Mouse (Mus musculus): ENCODE results near the gene Armc12. TPM values are rescaled to one million over a fixed set of nuclear protein-coding genes. Genes with fewer than 3 reads are reported as not detected.

The Armc12 gene
- polyA plus RNA-seq, 1 experiment = not detected

DNA sequence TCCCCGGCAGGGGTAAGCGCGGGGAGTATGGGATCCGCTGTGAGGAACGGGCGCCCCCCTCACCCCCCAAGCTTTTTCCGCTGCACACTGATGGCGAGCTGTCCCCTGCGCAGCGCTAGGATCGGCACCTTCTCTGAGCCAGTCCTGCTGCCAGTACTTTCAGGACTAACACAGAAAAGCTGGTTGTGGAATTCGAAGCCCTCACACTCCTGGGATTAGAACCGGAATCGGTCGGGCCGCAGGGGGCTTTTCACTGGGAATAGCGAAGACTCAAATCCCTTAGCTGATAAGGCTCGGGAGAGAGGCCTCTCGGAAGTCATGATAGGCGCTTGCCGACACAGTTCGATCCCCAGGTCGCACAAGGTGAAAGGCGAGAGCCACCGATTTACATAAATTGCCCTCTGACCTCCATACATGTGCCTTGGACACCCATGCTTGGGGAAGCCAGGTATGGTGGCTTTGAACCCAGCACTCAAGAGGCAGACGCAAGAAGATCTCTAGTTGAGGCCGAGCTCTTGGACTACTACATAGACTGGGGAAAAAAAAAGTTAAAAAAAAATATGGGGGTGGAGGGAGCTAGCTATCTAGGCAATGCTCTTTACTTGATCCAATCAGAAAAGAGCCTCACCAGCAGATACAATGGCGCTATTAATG, 7.1 kb upstream of the Armc12 start:
- Histone ChIP-seq H3K4me3 (ENCODE audit: low read depth, low read length) (peak overlapping the region; percentile 91), H3K9ac (ENCODE audit: low read depth, poor library complexity, severe bottlenecking) (peak overlapping the region; percentile 80), H3K27ac (ENCODE audit: insufficient read depth, low read length) (peak overlapping the region; percentile 42), H3K9me3 (replicated peaks; ENCODE audit: control insufficient read depth, insufficient read depth, low read length, poor library complexity, severe bottlenecking) (no peaks in the 10 kb centered on the region), H3K27me3 (ENCODE audit: control insufficient read depth, insufficient read depth, low read length, poor library complexity, severe bottlenecking) (no peaks in the 10 kb centered on the region), H3K4me1 (ENCODE audit: control insufficient read depth, insufficient read depth, low read length) (peaks cover 6% of the 10 kb centered on the region), H3K36me3 (ENCODE audit: control insufficient read depth, insufficient read depth, low read length, poor library complexity, severe bottlenecking) (no peaks in the 10 kb centered on the region)
- TF ChIP-seq EP300 (IDR thresholded peaks at IDR 0.05; ENCODE audit: insufficient read depth, low read depth, low read length) (no peak), CTCF (IDR thresholded peaks at IDR 0.05; ENCODE audit: low read depth, low read length) (no peak), POLR2A (IDR thresholded peaks at IDR 0.05; ENCODE audit: insufficient read depth, low read length) (no peak)

- H3K4me3 ChIP-seq (ENCODE audit: low read depth, low read length) = peak overlapping the region; percentile 59
These were observed 6.5 kb upstream of the Armc12 start for GRCm38 (mm10) chr17:28524009-28524695.

GRCm38 (mm10) chr17:28524831-28525430, 5.7 kb upstream of the Armc12 start:
- no peak for TF ChIP-seq CTCF (IDR thresholded peaks at IDR 0.05; ENCODE audit: low read depth, low read length)
- TF ChIP-seq EP300 (IDR thresholded peaks at IDR 0.05; ENCODE audit: insufficient read depth, low read depth, low read length) = no peak
- no peak for TF ChIP-seq POLR2A (IDR thresholded peaks at IDR 0.05; ENCODE audit: insufficient read depth, low read length)
- Histone ChIP-seq H3K36me3 (ENCODE audit: control insufficient read depth, insufficient read depth, low read length, poor library complexity, severe bottlenecking) (no peaks in the 10 kb centered on the region), H3K9ac (ENCODE audit: low read depth, poor library complexity, severe bottlenecking) (no peak overlapping the region), H3K9me3 (replicated peaks; ENCODE audit: control insufficient read depth, insufficient read depth, low read length, poor library complexity, severe bottlenecking) (no peaks in the 10 kb centered on the region), H3K4me1 (ENCODE audit: control insufficient read depth, insufficient read depth, low read length) (peaks cover 4% of the 10 kb centered on the region), H3K27me3 (ENCODE audit: control insufficient read depth, insufficient read depth, low read length, poor library complexity, severe bottlenecking) (no peaks in the 10 kb centered on the region), H3K27ac (ENCODE audit: insufficient read depth, low read length) (no peak overlapping the region), H3K4me3 (ENCODE audit: low read depth, low read length) (no peak overlapping the region)

More at GRCm38 (mm10) chr17:28524009-28524695, 6.5 kb upstream of the Armc12 start:
- TF ChIP-seq CTCF (IDR thresholded peaks at IDR 0.05; ENCODE audit: low read depth, low read length) (no peak), POLR2A (IDR thresholded peaks at IDR 0.05; ENCODE audit: insufficient read depth, low read length) (no peak), EP300 (IDR thresholded peaks at IDR 0.05; ENCODE audit: insufficient read depth, low read depth, low read length) (no peak)
- peak overlapping the region; percentile 80 for H3K9ac ChIP-seq (ENCODE audit: low read depth, poor library complexity, severe bottlenecking)
- peak overlapping the region; percentile 42; the same call in 1 of the 2 replicates for H3K27ac ChIP-seq (ENCODE audit: insufficient read depth, low read length)
- H3K4me1 ChIP-seq (ENCODE audit: control insufficient read depth, insufficient read depth, low read length) = peaks cover 4% of the 10 kb centered on the region
- no peaks in the 10 kb centered on the region for H3K27me3 ChIP-seq (ENCODE audit: control insufficient read depth, insufficient read depth, low read length, poor library complexity, severe bottlenecking)
- no peaks in the 10 kb centered on the region for H3K9me3 ChIP-seq (replicated peaks; ENCODE audit: control insufficient read depth, insufficient read depth, low read length, poor library complexity, severe bottlenecking)
- H3K36me3 ChIP-seq (ENCODE audit: control insufficient read depth, insufficient read depth, low read length, poor library complexity, severe bottlenecking) = no peaks in the 10 kb centered on the region

- no peaks in the 10 kb centered on the region for H3K27me3 ChIP-seq (ENCODE audit: control insufficient read depth, insufficient read depth, low read length, poor library complexity, severe bottlenecking)
- no peak overlapping the region for H3K4me3 ChIP-seq (ENCODE audit: low read depth, low read length)
These were observed 3.2 kb upstream of the Armc12 start for GRCm38 (mm10) chr17:28527184-28528042.

DNA sequence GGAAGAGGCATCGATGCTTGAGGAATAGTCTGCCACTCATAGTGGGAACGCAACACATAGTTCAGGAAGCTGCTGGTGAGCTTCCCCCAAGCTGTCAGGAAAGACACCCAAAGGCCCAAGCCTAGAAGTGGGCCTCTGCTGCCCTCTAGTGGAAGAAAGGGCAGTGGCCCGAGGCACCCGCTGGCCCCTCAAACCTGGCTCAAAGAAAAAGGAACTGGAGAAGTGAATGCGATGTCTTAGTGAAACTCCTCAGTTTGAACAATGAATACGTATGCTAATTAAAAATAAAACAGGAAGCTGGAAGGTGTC, 2.6 kb upstream of the Armc12 start:
- H3K36me3 ChIP-seq (ENCODE audit: control insufficient read depth, insufficient read depth, low read length, poor library complexity, severe bottlenecking) = no peaks in the 10 kb centered on the region
- no peaks in the 10 kb centered on the region for H3K9me3 ChIP-seq (replicated peaks; ENCODE audit: control insufficient read depth, insufficient read depth, low read length, poor library complexity, severe bottlenecking)
- peaks cover 4% of the 10 kb centered on the region for H3K4me1 ChIP-seq (ENCODE audit: control insufficient read depth, insufficient read depth, low read length)
- H3K9ac ChIP-seq (ENCODE audit: low read depth, poor library complexity, severe bottlenecking) = no peak overlapping the region
- TF ChIP-seq EP300 (IDR thresholded peaks at IDR 0.05; ENCODE audit: insufficient read depth, low read depth, low read length) = no peak
- no peak for TF ChIP-seq POLR2A (IDR thresholded peaks at IDR 0.05; ENCODE audit: insufficient read depth, low read length)
- TF ChIP-seq CTCF (IDR thresholded peaks at IDR 0.05; ENCODE audit: low read depth, low read length) = peak; percentile 97
- no peak overlapping the region for H3K27ac ChIP-seq (ENCODE audit: insufficient read depth, low read length)
- H3K4me3 ChIP-seq (ENCODE audit: low read depth, low read length) = no peak overlapping the region
- H3K27me3 ChIP-seq (ENCODE audit: control insufficient read depth, insufficient read depth, low read length, poor library complexity, severe bottlenecking) = no peaks in the 10 kb centered on the region

More at GRCm38 (mm10) chr17:28527184-28528042, 3.2 kb upstream of the Armc12 start:
- no peak overlapping the region for H3K27ac ChIP-seq (ENCODE audit: insufficient read depth, low read length)
- no peak for TF ChIP-seq POLR2A (IDR thresholded peaks at IDR 0.05; ENCODE audit: insufficient read depth, low read length)
- no peak for TF ChIP-seq EP300 (IDR thresholded peaks at IDR 0.05; ENCODE audit: insufficient read depth, low read depth, low read length)
- TF ChIP-seq CTCF (IDR thresholded peaks at IDR 0.05; ENCODE audit: low read depth, low read length) = no peak
- H3K36me3 ChIP-seq (ENCODE audit: control insufficient read depth, insufficient read depth, low read length, poor library complexity, severe bottlenecking) = no peaks in the 10 kb centered on the region
- H3K4me1 ChIP-seq (ENCODE audit: control insufficient read depth, insufficient read depth, low read length) = peaks cover 4% of the 10 kb centered on the region
- H3K9me3 ChIP-seq (replicated peaks; ENCODE audit: control insufficient read depth, insufficient read depth, low read length, poor library complexity, severe bottlenecking) = no peaks in the 10 kb centered on the region
- H3K9ac ChIP-seq (ENCODE audit: low read depth, poor library complexity, severe bottlenecking) = no peak overlapping the region
